Mouse (Mus musculus) bone marrow macrophage, adult 2 months (primary cell): ENCODE data around the gene Wsb2.

Experiments
- CTCF ChIP-seq: IDR thresholded peaks from 2 replicates; pipeline ENCODE4 v1.5.1; 2012; ENCODE audit warnings: low read depth, mild to moderate bottlenecking, low read length, moderate library complexity
- POLR2A ChIP-seq: IDR thresholded peaks from 2 replicates; pipeline ENCODE4 v1.6.1; 2012; ENCODE audit warnings: mild to moderate bottlenecking, low read depth, low read length, borderline replicate concordance

GRCm38 (mm10) chr5:117313420-117313819 lies 43.7 kb upstream of the Wsb2 start:
- TF ChIP-seq CTCF (no peak), POLR2A (no peak)
